In the genomic region with DNA sequence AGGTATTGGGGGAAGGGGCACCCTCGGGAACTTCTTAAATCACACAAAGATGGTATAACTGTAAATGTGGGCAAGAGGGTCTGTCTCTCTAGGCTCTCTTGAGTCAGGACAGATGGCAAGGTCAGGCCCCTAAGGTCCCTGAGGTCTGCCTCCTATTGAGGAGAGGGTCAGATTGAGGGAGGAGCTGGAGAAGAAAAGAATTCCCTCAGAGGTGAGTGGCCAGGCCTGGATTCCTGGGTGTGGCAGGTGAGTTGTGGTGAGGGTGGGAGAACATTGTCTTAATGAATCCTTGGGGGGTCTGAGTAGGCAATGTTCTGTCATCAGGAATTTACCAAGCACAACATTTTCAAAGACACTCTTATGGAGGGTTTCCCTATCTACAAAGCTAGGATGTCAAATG, we compare ENCODE assay signal across 17 mouse cellular contexts. TPM values are rescaled to one million over a fixed set of nuclear protein-coding genes. Genes with fewer than 3 reads are reported as not detected.
DNase-seq lines count a peak whose midpoint lies in the region; TF ChIP-seq lines count a peak whose summit lies in the region.
"Had no signal": no experiment of that assay in that cellular context is flagged by ENCODE, and none has a peak within 500 bp of the region (broad histone marks: within the 10 kb centered on the region; RNA-seq: fewer than 3 reads in every experiment).

No protein-coding gene starts in this region.

- DNase-seq in ES-CJ7 (ENCODE audit: low read depth, low spot score) (peak; percentile 44), ZHBTc4 (ENCODE audit: low read depth, low spot score) (peak; percentile 44)
- DNase-seq in gastrocnemius, postnatal 4 days (ENCODE audit: low spot score in 2 of 2): no peak
- DNase-seq in thymus, postnatal 0 days (ENCODE audit: low spot score): no peak
- DNase-seq: adrenal gland, adult 2 months; adrenal gland, postnatal 10 days; adrenal gland, postnatal 25 days; cerebellum, adult 11-12 months; cerebellum, adult 2 months; cerebellum, adult 9-10 months; cerebellum, postnatal 10 days; cerebellum, postnatal 25 days had no signal

- H3K4me3 ChIP-seq in ES-Bruce4 (ENCODE audit: low read depth, low read length): no peak overlapping the region
- H3K4me3 ChIP-seq: embryonic facial prominence, embryonic 10.5 days; embryonic facial prominence, embryonic 12.5 days had no signal

- no peak overlapping the region for H3K9ac ChIP-seq in ES-Bruce4 (ENCODE audit: low read depth, poor library complexity, severe bottlenecking)
- H3K9ac ChIP-seq: embryonic facial prominence, embryonic 12.5 days had no signal

- no peaks in the 10 kb centered on the region for H3K36me3 ChIP-seq in ES-Bruce4 (ENCODE audit: control insufficient read depth, insufficient read depth, low read length, poor library complexity, severe bottlenecking)
- H3K36me3 ChIP-seq: embryonic facial prominence, embryonic 10.5 days; embryonic facial prominence, embryonic 12.5 days had no signal

- H3K9me3 ChIP-seq in ES-Bruce4 (replicated peaks; ENCODE audit: control insufficient read depth, insufficient read depth, low read length, poor library complexity, severe bottlenecking): no peaks in the 10 kb centered on the region
- H3K9me3 ChIP-seq: embryonic facial prominence, embryonic 10.5 days; embryonic facial prominence, embryonic 12.5 days had no signal

- TF ChIP-seq CTCF in ES-Bruce4 (IDR thresholded peaks at IDR 0.05; ENCODE audit: low read depth, low read length): no peak

- no peak overlapping the region for H3K27ac ChIP-seq in ES-Bruce4 (ENCODE audit: insufficient read depth, low read length)
- H3K27ac ChIP-seq: embryonic facial prominence, embryonic 10.5 days; embryonic facial prominence, embryonic 12.5 days had no signal

- TF ChIP-seq EP300 in ES-Bruce4 (IDR thresholded peaks at IDR 0.05; ENCODE audit: insufficient read depth, low read depth, low read length): peak; percentile 68; the same call in 1 of the 2 replicates

- H3K27me3 ChIP-seq in ES-Bruce4 (ENCODE audit: control insufficient read depth, insufficient read depth, low read length, poor library complexity, severe bottlenecking): no peaks in the 10 kb centered on the region

- H3K4me1 ChIP-seq in ES-Bruce4 (ENCODE audit: control insufficient read depth, insufficient read depth, low read length): peaks cover 4% of the 10 kb centered on the region

- no peak for TF ChIP-seq POLR2A in ES-Bruce4 (IDR thresholded peaks at IDR 0.05; ENCODE audit: insufficient read depth, low read length)

RNA-seq across cellular contexts. Expression of gene Nhlh2, which starts 10.7 kb away (rescaled TPM):
- polyA plus RNA-seq in ES-Bruce4 (2011; ENCODE audit: insufficient read depth, insufficient read length, low read depth, missing spikeins): not detected in 2 replicates
- not detected for total RNA-seq in gastrocnemius, postnatal 4 days (2021)
- polyA plus RNA-seq in thymus, postnatal 0 days (2015; fragmentation: Nextera tagmentation; extraction: Ambion mirVana): not detected in 2 replicates
- total RNA-seq: adrenal gland, adult 2 months; adrenal gland, postnatal 25 days; ES-E14; MEL had no signal
- polyA plus RNA-seq: adrenal gland, adult 2 months had no signal

Comparison
In these comparisons a context has a peak if more than half of its experiments do, and no peak if none do; other contexts are left out.
1. DNase-seq: peak in ES-CJ7 (single experiment) and ZHBTc4 (single experiment); none in gastrocnemius, postnatal 4 days (0 of 2) and thymus, postnatal 0 days (single experiment).